Mouse (Mus musculus) G1E (cell line): ENCODE measurements around the gene Sult2b1. TPM values are rescaled to one million over a fixed set of nuclear protein-coding genes. Genes with fewer than 3 reads are reported as not detected.
A peak's percentile ranks its signal among the peaks of the same experiment; 100 is the strongest.

Experiments used
- ATAC-seq: 2 replicates; pipeline ENCODE4 v1.8.0; 2016; ENCODE audit warnings: mild to moderate bottlenecking; ENCODE audit not compliant: insufficient number of reproducible peaks, poor library complexity, low FRiP score, severe bottlenecking; ENCODE audit errors: extremely low read depth
- DNase-seq: peaks from one replicate; pipeline ENCODE4 v3.0.0; 2012; ENCODE audit warnings: low spot score
- H3K27me3 ChIP-seq: 2 replicates; pipeline ENCODE4 v1.6.1; 2012; ENCODE audit warnings: mild to moderate bottlenecking, low read length, inconsistent platforms; ENCODE audit not compliant: insufficient read depth
- H3K36me3 ChIP-seq: replicated peaks from 2 replicates; pipeline ENCODE3; 2012; ENCODE audit warnings: mild to moderate bottlenecking, inconsistent platforms
- H3K4me1 ChIP-seq: 2 replicates; pipeline ENCODE4 v1.6.1; 2012; ENCODE audit warnings: low read depth, low read length, inconsistent platforms, mixed read lengths; ENCODE audit not compliant: insufficient read depth
- H3K4me3 ChIP-seq: 2 replicates; pipeline ENCODE4 v1.5.1; 2012; ENCODE audit warnings: low read depth, mild to moderate bottlenecking, inconsistent platforms, low read length, moderate library complexity, mixed read lengths
- H3K9me3 ChIP-seq: replicated peaks from 2 replicates; pipeline ENCODE4 v1.6.1; 2012; ENCODE audit warnings: inconsistent platforms
- CTCF ChIP-seq: IDR thresholded peaks from 2 replicates; pipeline ENCODE4 v1.5.1; 2012; ENCODE audit warnings: low read depth, low read length, inconsistent platforms, mixed read lengths
- GATA1 ChIP-seq: IDR thresholded peaks from 2 replicates; pipeline ENCODE4 v1.6.1; 2012; ENCODE audit warnings: borderline replicate concordance, low read length, inconsistent platforms, mixed read lengths
- GATA2 ChIP-seq: IDR thresholded peaks from 2 replicates; pipeline ENCODE4 v1.6.1; 2012; ENCODE audit warnings: low read depth, low read length, inconsistent platforms, borderline replicate concordance
- POLR2AphosphoS5 ChIP-seq: IDR thresholded peaks from 2 replicates; pipeline ENCODE4 v1.6.1; 2012; ENCODE audit warnings: low read depth, low read length, inconsistent platforms; ENCODE audit not compliant: insufficient replicate concordance
- TAL1 ChIP-seq: conservative IDR thresholded peaks from 2 replicates; pipeline ENCODE4 v1.6.1; 2012; ENCODE audit warnings: low read depth, low read length, inconsistent platforms, mixed read lengths
- polyA plus RNA-seq: library from polyadenylated mRNA; stranded (reverse); fragments of >175 nt; gene quantifications from 2 replicates; pipeline ENCODE4 v1.2.3, GENCODE M21; 2012
- total RNA-seq, 2 experiments: library from RNA; stranded (forward) in 1 of 2; stranded (reverse) in 1 of 2; fragments of 200-1000 nt in 1 of 2; fragments of >200 nt in 1 of 2; fragmentation: Nextera tagmentation in 1 of 2; gene quantifications; 2 replicates each; pipeline ENCODE4 v1.2.3; 2014 to 2017

Sult2b1 gene
- total and polyA plus RNA-seq, 3 experiments, result 0.05 TPM; not detected in 2

DNA sequence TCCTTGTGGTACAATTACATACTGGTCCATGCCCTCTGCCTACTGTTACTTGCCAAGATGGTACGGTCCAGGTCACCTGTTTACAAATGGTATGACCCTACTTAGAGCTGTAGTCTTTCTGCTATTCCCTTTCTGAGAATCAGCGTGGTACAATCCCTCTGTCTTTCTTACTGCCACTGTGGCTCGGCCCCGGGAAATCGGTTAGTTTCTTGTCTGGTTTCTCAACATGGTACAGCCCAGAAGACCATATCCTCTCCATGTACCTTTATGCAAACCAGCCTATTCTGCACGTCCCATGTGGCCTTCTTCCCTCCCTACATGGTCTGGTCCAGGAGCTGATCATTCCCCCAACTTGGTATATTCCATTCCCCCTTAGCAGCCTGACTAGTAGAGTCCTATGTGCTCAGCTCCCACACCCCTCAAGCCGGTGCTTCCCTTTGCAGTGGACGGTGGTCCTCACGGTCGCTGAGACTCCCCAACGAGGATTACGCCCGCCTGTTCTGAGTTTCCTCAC lies 80.4 kb downstream of the Sult2b1 start:
- peaks cover 36% of the 10 kb centered on the region for H3K27me3 ChIP-seq
- H3K4me3 ChIP-seq, result peak overlapping the region; percentile 81
- H3K4me1 ChIP-seq, result peaks cover 88% of the 10 kb centered on the region
- peak; percentile 3; the same call in 1 of the 2 replicates for ATAC-seq
- H3K9me3 ChIP-seq, result no peaks in the 10 kb centered on the region
- peak; percentile 72 for DNase-seq
- no peak for TF ChIP-seq GATA1
- TF ChIP-seq GATA2, result no peak
- TF ChIP-seq CTCF, result no peak
- peak; percentile 67; the same call in 1 of the 2 replicates for TF ChIP-seq POLR2AphosphoS5
- no peak for TF ChIP-seq TAL1
- H3K36me3 ChIP-seq, result peaks cover 11% of the 10 kb centered on the region

DNA sequence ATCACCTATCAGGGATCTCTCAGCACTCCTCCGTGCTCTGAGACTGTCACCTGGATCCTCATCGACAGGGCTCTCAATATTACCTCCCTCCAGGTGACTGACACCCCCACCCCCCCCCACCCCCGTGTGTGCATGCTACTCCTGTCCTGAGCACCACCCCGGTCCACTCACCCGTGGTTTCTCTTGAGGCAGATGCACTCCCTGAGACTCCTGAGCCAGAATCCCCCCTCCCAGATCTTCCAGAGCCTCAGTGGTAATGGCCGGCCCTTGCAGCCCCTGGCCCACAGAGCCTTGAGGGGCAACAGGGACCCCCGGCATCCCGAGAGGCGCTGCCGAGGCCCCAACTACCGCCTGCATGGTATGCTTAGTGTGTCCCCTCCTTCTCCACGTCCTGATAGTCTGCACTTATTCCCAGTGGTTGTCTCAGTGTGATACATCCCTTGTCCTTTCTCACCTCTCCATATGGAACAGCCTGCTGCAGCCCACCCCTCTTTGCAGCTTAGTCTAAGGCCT lies 80.9 kb downstream of the Sult2b1 start:
- peaks cover 6% of the 10 kb centered on the region for H3K36me3 ChIP-seq
- no peak for TF ChIP-seq CTCF
- TF ChIP-seq TAL1, result no peak
- TF ChIP-seq POLR2AphosphoS5, result no peak
- no peak for TF ChIP-seq GATA1
- TF ChIP-seq GATA2, result no peak
- H3K4me1 ChIP-seq, result peaks cover 82% of the 10 kb centered on the region
- DNase-seq (peak; percentile 31), ATAC-seq (no peak)
- H3K27me3 ChIP-seq, result peaks cover 41% of the 10 kb centered on the region
- H3K4me3 ChIP-seq, result peak overlapping the region; percentile 81; the same call in 1 of the 2 replicates
- no peaks in the 10 kb centered on the region for H3K9me3 ChIP-seq

DNA sequence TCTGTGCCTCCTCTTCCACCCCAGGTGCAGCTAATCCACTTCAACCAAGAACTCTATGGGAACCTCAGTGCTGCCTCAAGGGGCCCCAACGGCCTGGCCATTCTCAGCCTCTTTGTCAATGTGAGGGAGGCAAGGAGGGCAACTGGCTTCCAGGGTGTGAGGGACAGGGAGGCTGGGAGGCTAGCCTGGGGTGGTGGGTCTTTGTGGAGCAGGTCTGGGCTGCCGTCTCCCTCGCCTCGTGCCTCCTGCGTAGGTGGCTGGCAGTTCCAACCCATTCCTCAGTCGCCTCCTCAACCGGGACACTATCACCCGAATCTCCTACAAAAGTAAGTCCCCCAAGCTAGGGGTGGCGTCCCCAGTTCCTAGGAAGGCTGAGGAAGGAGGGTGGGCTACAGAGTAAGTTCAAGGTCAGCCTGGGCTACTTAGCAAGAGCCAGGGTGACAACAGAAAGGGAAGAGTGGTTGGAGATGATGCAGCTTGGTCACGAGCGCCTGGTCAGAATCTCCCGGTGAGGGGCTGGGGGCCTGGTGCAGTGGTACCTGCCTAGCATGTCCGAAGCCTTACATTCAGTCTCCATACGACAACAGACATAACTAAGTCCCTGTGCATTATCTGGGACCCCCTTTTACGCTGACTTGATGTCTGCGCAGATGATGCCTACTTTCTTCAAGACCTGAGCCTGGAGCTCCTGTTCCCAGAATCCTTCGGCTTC lies 81.5 kb downstream of the Sult2b1 start:
- Histone ChIP-seq H3K4me3 (no peak overlapping the region; the same call in 1 of the 2 replicates), H3K36me3 (no peaks in the 10 kb centered on the region), H3K9me3 (no peaks in the 10 kb centered on the region), H3K27me3 (peaks cover 47% of the 10 kb centered on the region), H3K4me1 (peaks cover 80% of the 10 kb centered on the region)
- no peak for ATAC-seq
- TF ChIP-seq CTCF, result no peak
- no peak for TF ChIP-seq POLR2AphosphoS5
- no peak for TF ChIP-seq GATA1
- TF ChIP-seq TAL1, result no peak
- TF ChIP-seq GATA2, result no peak
- DNase-seq, result no peak

DNA sequence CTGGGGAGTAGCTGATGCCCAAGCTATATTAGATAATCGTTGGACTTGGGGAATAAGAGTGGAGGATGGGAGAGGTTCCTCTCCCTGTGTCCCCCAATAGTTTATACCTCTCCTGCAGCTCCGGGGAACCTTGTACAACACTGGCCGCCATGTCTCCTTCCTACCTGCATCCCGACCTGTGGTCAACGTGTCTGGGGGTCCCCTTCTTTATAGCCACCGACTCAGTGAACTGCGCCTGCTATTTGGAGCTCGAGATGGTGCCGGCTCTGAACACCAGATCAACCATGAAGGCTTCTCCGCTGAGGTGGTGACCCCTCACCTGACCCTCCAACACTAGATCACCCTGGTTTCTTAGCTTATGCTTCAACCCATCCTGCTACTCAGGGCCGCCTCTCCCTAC lies 82.2 kb downstream of the Sult2b1 start:
- H3K36me3 ChIP-seq, result no peaks in the 10 kb centered on the region
- DNase-seq, result no peak
- no peaks in the 10 kb centered on the region for H3K9me3 ChIP-seq
- no peak for TF ChIP-seq POLR2AphosphoS5
- TF ChIP-seq TAL1, result no peak
- no peak for TF ChIP-seq GATA2
- TF ChIP-seq GATA1, result no peak
- TF ChIP-seq CTCF, result no peak
- peaks cover 74% of the 10 kb centered on the region for H3K4me1 ChIP-seq
- no peak overlapping the region for H3K4me3 ChIP-seq
- ATAC-seq, result no peak
- H3K27me3 ChIP-seq, result peaks cover 49% of the 10 kb centered on the region

DNA sequence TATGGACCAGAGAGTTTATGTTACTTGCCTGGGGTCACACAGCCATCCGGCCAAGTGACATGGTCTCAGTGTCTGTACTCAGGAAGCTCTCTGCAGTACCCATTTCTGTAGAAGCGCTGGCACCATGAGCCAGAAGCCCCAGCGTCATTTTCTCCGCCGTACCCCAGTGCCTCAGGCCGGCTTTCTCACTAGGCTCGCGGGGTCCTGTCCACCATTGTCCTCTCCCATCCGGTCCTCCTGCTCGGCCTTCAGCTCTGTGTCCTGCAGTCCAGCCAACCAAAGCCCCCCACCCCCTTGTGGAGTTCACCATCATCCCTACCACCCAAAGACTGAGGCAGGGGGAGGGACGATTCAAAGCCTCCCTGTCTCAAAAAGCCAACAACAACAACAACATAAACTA lies 82.9 kb downstream of the Sult2b1 start:
- Histone ChIP-seq H3K9me3 (no peaks in the 10 kb centered on the region), H3K4me3 (no peak overlapping the region), H3K27me3 (peaks cover 49% of the 10 kb centered on the region), H3K36me3 (no peaks in the 10 kb centered on the region), H3K4me1 (peaks cover 70% of the 10 kb centered on the region)
- TF ChIP-seq GATA2 (no peak), CTCF (no peak), GATA1 (no peak), POLR2AphosphoS5 (no peak), TAL1 (no peak)
- ATAC-seq (no peak), DNase-seq (no peak)

DNA sequence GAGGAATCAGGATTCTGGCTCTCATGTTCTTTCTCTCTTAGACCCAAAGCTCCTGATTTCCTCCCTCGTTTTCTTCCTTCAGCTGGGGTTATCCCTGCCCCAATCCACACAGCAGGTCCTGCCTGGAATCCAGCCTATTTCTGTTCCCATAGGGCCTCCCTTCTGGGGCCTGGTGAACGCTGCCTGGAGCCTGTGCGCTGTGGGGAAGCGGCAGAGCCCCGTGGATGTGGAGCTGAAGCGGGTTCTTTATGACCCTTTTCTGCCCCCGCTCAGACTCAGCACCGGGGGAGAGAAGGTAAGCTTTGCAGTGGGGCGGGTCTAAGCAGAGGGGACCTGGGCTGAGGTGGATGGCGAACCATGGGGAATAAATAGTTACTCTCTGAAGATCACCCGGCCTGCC lies 83.4 kb downstream of the Sult2b1 start:
- Histone ChIP-seq H3K36me3 (no peaks in the 10 kb centered on the region), H3K4me1 (peaks cover 67% of the 10 kb centered on the region), H3K27me3 (peaks cover 49% of the 10 kb centered on the region), H3K9me3 (no peaks in the 10 kb centered on the region), H3K4me3 (no peak overlapping the region)
- DNase-seq (no peak), ATAC-seq (no peak)
- TF ChIP-seq GATA1, result no peak
